Mouse (Mus musculus) lung, embryonic 16.5 days (tissue): ENCODE data around the gene Traf4. TPM values are rescaled to one million over a fixed set of nuclear protein-coding genes. Genes with fewer than 3 reads are reported as not detected.

Experiments used
- ATAC-seq: fragments of 200-750 bp; cut with Nextera tagmentation; 2 replicates; pipeline ENCODE4 v1.8.0; 2017; ENCODE audit warnings: low read depth, mild to moderate bottlenecking, moderate library complexity
- H3K27ac ChIP-seq: fragments of 300-500 bp; sonication (generic); 2 replicates; pipeline ENCODE4 v1.5.1; 2014; ENCODE audit warnings: mild to moderate bottlenecking, control low read depth, low read length
- H3K27me3 ChIP-seq: fragments of 300-500 bp; sonication (generic); 2 replicates; pipeline ENCODE4 v1.6.1; 2014; ENCODE audit warnings: low read depth, low read length, mixed read lengths; ENCODE audit not compliant: control insufficient read depth, insufficient read depth
- H3K36me3 ChIP-seq: fragments of 300-500 bp; sonication (generic); 2 replicates; pipeline ENCODE4 v1.6.1; 2014; ENCODE audit warnings: low read length; ENCODE audit not compliant: control insufficient read depth, insufficient read depth
- H3K4me1 ChIP-seq: fragments of 300-500 bp; sonication (generic); replicated peaks from 2 replicates; pipeline ENCODE4 v1.6.1; 2014; ENCODE audit warnings: low read length, mixed read lengths; ENCODE audit not compliant: control insufficient read depth, insufficient read depth
- H3K4me2 ChIP-seq: fragments of 300-500 bp; sonication (generic); 2 replicates; pipeline ENCODE4 v1.6.1; 2014; ENCODE audit warnings: low read depth, low read length, control low read depth
- H3K4me3 ChIP-seq: fragments of 300-500 bp; sonication (generic); 2 replicates; pipeline ENCODE4 v1.5.1; 2014; ENCODE audit warnings: mild to moderate bottlenecking, low read length, control low read depth
- H3K9ac ChIP-seq: fragments of 300-500 bp; sonication (generic); 2 replicates; pipeline ENCODE4 v1.6.1; 2014; ENCODE audit warnings: low read length, control low read depth
- H3K9me3 ChIP-seq: fragments of 300-500 bp; sonication (generic); 2 replicates; pipeline ENCODE4 v1.6.1; 2016; ENCODE audit warnings: low read length; ENCODE audit not compliant: control insufficient read depth
- WGBS: fragments of 180-500 bp; shearing (Covaris S2); extraction: QIAGEN DNeasy Blood & Tissue Kit; methylation state at CpG from one replicate; pipeline ENCODE4 v1.1.7; 2014; 5-methylcytosine and 5-hydroxymethylcytosine counted together
- polyA plus RNA-seq: library from polyadenylated mRNA; unstranded; fragments of >200 nt; fragmentation: Nextera tagmentation; extraction: Ambion mirVana; gene quantifications from 2 replicates; pipeline ENCODE4 v1.2.1, GENCODE M21; 2015

Traf4 gene
- polyA plus RNA-seq, 1 experiment from 2014 or later: 96.3 TPM

GRCm38 (mm10) chr11:78176905-78177331 is 11.5 kb upstream of the Traf4 start:
- H3K27me3 ChIP-seq: no peaks in the 10 kb centered on the region
- peaks cover 15% of the 10 kb centered on the region for H3K36me3 ChIP-seq
- H3K4me2 ChIP-seq: peak overlapping the region; percentile 78
- peak overlapping the region; percentile 98 for H3K27ac ChIP-seq
- H3K4me3 ChIP-seq: peak overlapping the region; percentile 78
- H3K9me3 ChIP-seq: no peaks in the 10 kb centered on the region
- no peak for ATAC-seq
- H3K9ac ChIP-seq: peak overlapping the region; percentile 66
- under 1% methylated on average over 23 of the region's 23 CpGs for WGBS
- H3K4me1 ChIP-seq: peaks cover 33% of the 10 kb centered on the region

GRCm38 (mm10) chr11:78176402-78176862 is 11.0 kb upstream of the Traf4 start, which contains the start of the genes Nek8 and Tlcd1:
TSS of gene Nek8 (minus strand) at chr11:78176675.
TSS of gene Tlcd1 (plus strand) at chr11:78176711.
- under 1% methylated on average over 32 of the region's 32 CpGs for WGBS
- no peaks in the 10 kb centered on the region for H3K9me3 ChIP-seq
- peaks cover 14% of the 10 kb centered on the region for H3K36me3 ChIP-seq
- peak within 1 kb of the TSS; percentile 66 for H3K9ac ChIP-seq
- H3K4me1 ChIP-seq: peaks cover 30% of the 10 kb centered on the region
- ATAC-seq: peak; percentile 64
- H3K27ac ChIP-seq: peak within 1 kb of the TSS; percentile 98
- H3K4me2 ChIP-seq: peak within 1 kb of the TSS; percentile 78
- no peaks in the 10 kb centered on the region for H3K27me3 ChIP-seq
- H3K4me3 ChIP-seq: peak within 1 kb of the TSS; percentile 78

GRCm38 (mm10) chr11:78175771-78176401 is 10.5 kb upstream of the Traf4 start:
- Histone ChIP-seq H3K36me3 (peaks cover 9% of the 10 kb centered on the region), H3K4me2 (peak overlapping the region; percentile 78), H3K27ac (peak overlapping the region; percentile 98), H3K4me1 (peaks cover 26% of the 10 kb centered on the region), H3K9me3 (no peaks in the 10 kb centered on the region), H3K27me3 (no peaks in the 10 kb centered on the region), H3K9ac (peak overlapping the region; percentile 66), H3K4me3 (peak overlapping the region; percentile 78)
- no peak for ATAC-seq
- WGBS: 1% methylated on average over 9 of the region's 10 CpGs

GRCm38 (mm10) chr11:78174506-78174905 is 9.1 kb upstream of the Traf4 start:
- H3K4me1 ChIP-seq: peaks cover 12% of the 10 kb centered on the region
- no peak overlapping the region for H3K9ac ChIP-seq
- no peak for ATAC-seq
- H3K27ac ChIP-seq: no peak overlapping the region
- no peaks in the 10 kb centered on the region for H3K36me3 ChIP-seq
- H3K27me3 ChIP-seq: no peaks in the 10 kb centered on the region
- H3K4me2 ChIP-seq: no peak overlapping the region
- WGBS: 68% methylated on average over 3 of the region's 3 CpGs
- H3K9me3 ChIP-seq: no peaks in the 10 kb centered on the region
- H3K4me3 ChIP-seq: no peak overlapping the region

GRCm38 (mm10) chr11:78172748-78173383 is 7.5 kb upstream of the Traf4 start:
- Histone ChIP-seq H3K4me1 (peaks cover 7% of the 10 kb centered on the region), H3K9ac (no peak overlapping the region), H3K27ac (no peak overlapping the region), H3K4me2 (no peak overlapping the region), H3K4me3 (no peak overlapping the region), H3K9me3 (no peaks in the 10 kb centered on the region), H3K27me3 (no peaks in the 10 kb centered on the region), H3K36me3 (no peaks in the 10 kb centered on the region)
- 72% methylated on average over 19 of the region's 19 CpGs for whole genome bisulfite sequencing
- no peak for ATAC-seq

GRCm38 (mm10) chr11:78172034-78172747 is 6.8 kb upstream of the Traf4 start:
- ATAC-seq: no peak

GRCm38 (mm10) chr11:78171328-78171727 is 5.9 kb upstream of the Traf4 start:
- ATAC-seq: no peak
- H3K27ac ChIP-seq: no peak overlapping the region
- 71% methylated on average over 4 of the region's 4 CpGs for WGBS
- no peaks in the 10 kb centered on the region for H3K27me3 ChIP-seq
- no peaks in the 10 kb centered on the region for H3K36me3 ChIP-seq
- H3K4me3 ChIP-seq: no peak overlapping the region
- H3K9me3 ChIP-seq: no peaks in the 10 kb centered on the region
- no peak overlapping the region for H3K9ac ChIP-seq
- H3K4me1 ChIP-seq: peaks cover 10% of the 10 kb centered on the region
- no peak overlapping the region for H3K4me2 ChIP-seq

More at GRCm38 (mm10) chr11:78172034-78172747, 6.8 kb upstream of the Traf4 start:
- H3K9ac ChIP-seq: no peak overlapping the region
- no peak overlapping the region for H3K27ac ChIP-seq
- H3K4me3 ChIP-seq: no peak overlapping the region
- no peak overlapping the region for H3K4me2 ChIP-seq
- 78% methylated on average over 16 of the region's 16 CpGs for WGBS
- no peaks in the 10 kb centered on the region for H3K9me3 ChIP-seq
- no peaks in the 10 kb centered on the region for H3K36me3 ChIP-seq
- peaks cover 3% of the 10 kb centered on the region for H3K4me1 ChIP-seq
- H3K27me3 ChIP-seq: no peaks in the 10 kb centered on the region

GRCm38 (mm10) chr11:78170306-78170705 is 4.9 kb upstream of the Traf4 start:
- H3K4me1 ChIP-seq: peaks cover 17% of the 10 kb centered on the region
- H3K36me3 ChIP-seq: no peaks in the 10 kb centered on the region
- H3K4me2 ChIP-seq: no peak overlapping the region
- H3K9ac ChIP-seq: no peak overlapping the region
- no peak for ATAC-seq
- no peak overlapping the region for H3K4me3 ChIP-seq
- H3K27me3 ChIP-seq: no peaks in the 10 kb centered on the region
- WGBS: 76% methylated on average over 15 of the region's 15 CpGs
- H3K27ac ChIP-seq: no peak overlapping the region
- H3K9me3 ChIP-seq: no peaks in the 10 kb centered on the region
